Mouse (Mus musculus) bone marrow macrophage, adult 2 months (primary cell): ENCODE results near the gene Ankib1.

ENCODE experiments used
- CTCF ChIP-seq: IDR thresholded peaks from 2 replicates; pipeline ENCODE4 v1.5.1; 2012; ENCODE audit warnings: low read depth, mild to moderate bottlenecking, low read length, moderate library complexity
- POLR2A ChIP-seq: IDR thresholded peaks from 2 replicates; pipeline ENCODE4 v1.6.1; 2012; ENCODE audit warnings: mild to moderate bottlenecking, low read depth, low read length, borderline replicate concordance

- TF ChIP-seq CTCF (no peak), POLR2A (no peak)
Observed at GRCm38 (mm10) chr5:3644621-3645020, 158.1 kb downstream of the Ankib1 start.
